Mouse (Mus musculus) liver, embryonic 11.5 days (tissue): Measurements from ENCODE around the gene Adprh. TPM values are rescaled to one million over a fixed set of nuclear protein-coding genes. Genes with fewer than 3 reads are reported as not detected.

Source experiments
- ATAC-seq: fragments of 200-750 bp; cut with Nextera tagmentation; replicated peaks from 2 replicates; pipeline ENCODE4 v1.8.0; 2017; ENCODE audit warnings: moderate number of reproducible peaks, mild to moderate bottlenecking, moderate TSS enrichment, moderate library complexity; ENCODE audit not compliant: low FRiP score
- DNase-seq: peaks from one replicate; pipeline ENCODE4 v3.0.0-alpha.2; 2017; ENCODE audit warnings: low spot score
- H3K27ac ChIP-seq: fragments of 300-500 bp; sonication (generic); 2 replicates; pipeline ENCODE4 v1.5.1; 2014; ENCODE audit warnings: mild to moderate bottlenecking, low read depth, low read length, control low read depth
- H3K27me3 ChIP-seq: fragments of 300-500 bp; sonication (generic); replicated peaks from 2 replicates; pipeline ENCODE4 v1.6.1; 2014; ENCODE audit warnings: low read length, mixed read lengths; ENCODE audit not compliant: control insufficient read depth, insufficient read depth
- H3K36me3 ChIP-seq: fragments of 300-500 bp; sonication (generic); 2 replicates; pipeline ENCODE4 v1.6.1; 2014; ENCODE audit warnings: mild to moderate bottlenecking, low read length, moderate library complexity, mixed read lengths; ENCODE audit not compliant: control insufficient read depth, insufficient read depth
- H3K4me1 ChIP-seq: fragments of 300-500 bp; sonication (generic); replicated peaks from 2 replicates; pipeline ENCODE4 v1.6.1; 2014; ENCODE audit warnings: low read length, mixed read lengths; ENCODE audit not compliant: control insufficient read depth, insufficient read depth
- H3K4me2 ChIP-seq: fragments of 300-500 bp; sonication (generic); 2 replicates; pipeline ENCODE4 v1.6.1; 2014; ENCODE audit warnings: mild to moderate bottlenecking, control low read depth, moderate library complexity
- H3K4me3 ChIP-seq: fragments of 300-500 bp; sonication (generic); 2 replicates; pipeline ENCODE4 v1.5.1; 2014; ENCODE audit warnings: low read depth, low read length, control low read depth
- H3K9ac ChIP-seq: fragments of 300-500 bp; sonication (generic); 2 replicates; pipeline ENCODE4 v1.6.1; 2014; ENCODE audit warnings: low read depth, low read length, control low read depth
- H3K9me3 ChIP-seq: fragments of 300-500 bp; sonication (generic); 2 replicates; pipeline ENCODE4 v1.6.1; 2016; ENCODE audit warnings: low read length, inconsistent platforms, mixed read lengths; ENCODE audit not compliant: control insufficient read depth
- WGBS: fragments of 180-500 bp; shearing (Covaris S2); extraction: QIAGEN DNeasy Blood & Tissue Kit; methylation state at CpG from one replicate; pipeline ENCODE4 v1.1.7; 2014; 5-methylcytosine and 5-hydroxymethylcytosine counted together
- polyA plus RNA-seq: library from polyadenylated mRNA; unstranded; fragments of >200 nt; fragmentation: Nextera tagmentation; extraction: Ambion mirVana; gene quantifications from 2 replicates; pipeline ENCODE4 v1.2.1, GENCODE M21; 2014

The Adprh gene
- polyA plus RNA-seq, 1 experiment from 2014 or later, result 92.1 TPM

- DNase-seq (no peak), ATAC-seq (no peak)
- H3K36me3 ChIP-seq, result no peaks in the 10 kb centered on the region
- WGBS, result 27% methylated on average over 3 of the region's 3 CpGs
- no peak overlapping the region for H3K4me2 ChIP-seq
- no peaks in the 10 kb centered on the region for H3K9me3 ChIP-seq
- no peaks in the 10 kb centered on the region for H3K27me3 ChIP-seq
- peaks cover 31% of the 10 kb centered on the region for H3K4me1 ChIP-seq
- H3K4me3 ChIP-seq, result no peak overlapping the region
- no peak overlapping the region for H3K27ac ChIP-seq
- H3K9ac ChIP-seq, result no peak overlapping the region
Measured at GRCm38 (mm10) chr16:38468706-38469018, 16.2 kb upstream of the Adprh start.

DNA sequence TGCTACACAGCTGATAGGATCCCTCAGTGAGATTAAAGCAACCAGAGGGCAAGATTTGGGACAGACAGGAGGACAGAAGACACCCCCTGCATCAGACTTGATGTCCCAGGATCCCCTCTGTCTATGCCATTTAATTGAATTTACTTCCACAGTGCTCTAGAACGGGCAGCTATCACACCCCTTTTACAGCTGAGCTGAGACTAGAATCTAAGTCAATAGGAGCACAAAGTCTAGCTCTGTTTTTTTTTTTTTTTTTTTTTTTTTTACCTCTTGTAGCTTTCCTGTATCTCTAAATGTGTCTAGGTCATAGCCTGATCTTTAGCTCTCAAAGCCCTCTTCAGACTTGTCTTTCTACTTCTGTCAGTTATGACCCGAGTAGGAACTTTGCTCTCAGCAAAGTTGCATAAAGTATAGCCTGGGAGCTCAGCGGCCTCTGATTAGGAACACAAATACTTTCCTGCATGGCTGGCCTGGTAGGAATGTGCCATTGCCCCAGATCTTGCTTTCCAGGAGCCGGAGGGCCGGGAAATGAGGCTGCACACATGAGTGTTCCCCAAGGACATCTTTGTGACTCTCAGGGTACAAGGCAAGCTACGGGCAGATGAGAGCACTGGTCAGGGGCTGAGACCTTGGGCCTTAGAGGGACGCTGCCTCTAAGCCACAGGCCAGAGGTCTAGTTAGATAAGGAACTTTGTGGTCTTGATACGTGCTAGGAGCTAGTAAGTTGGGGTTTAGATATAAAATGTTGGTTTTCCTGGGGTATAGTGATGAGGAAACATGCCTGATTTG lies 15.6 kb upstream of the Adprh start:
- H3K9me3 ChIP-seq, result no peaks in the 10 kb centered on the region
- 55% methylated on average over 8 of the region's 8 CpGs for WGBS
- H3K4me3 ChIP-seq, result no peak overlapping the region
- H3K27me3 ChIP-seq, result no peaks in the 10 kb centered on the region
- H3K4me2 ChIP-seq, result no peak overlapping the region
- H3K4me1 ChIP-seq, result peaks cover 27% of the 10 kb centered on the region
- ATAC-seq, result no peak
- no peaks in the 10 kb centered on the region for H3K36me3 ChIP-seq
- H3K9ac ChIP-seq, result no peak overlapping the region
- H3K27ac ChIP-seq, result no peak overlapping the region
- no peak for DNase-seq

DNA sequence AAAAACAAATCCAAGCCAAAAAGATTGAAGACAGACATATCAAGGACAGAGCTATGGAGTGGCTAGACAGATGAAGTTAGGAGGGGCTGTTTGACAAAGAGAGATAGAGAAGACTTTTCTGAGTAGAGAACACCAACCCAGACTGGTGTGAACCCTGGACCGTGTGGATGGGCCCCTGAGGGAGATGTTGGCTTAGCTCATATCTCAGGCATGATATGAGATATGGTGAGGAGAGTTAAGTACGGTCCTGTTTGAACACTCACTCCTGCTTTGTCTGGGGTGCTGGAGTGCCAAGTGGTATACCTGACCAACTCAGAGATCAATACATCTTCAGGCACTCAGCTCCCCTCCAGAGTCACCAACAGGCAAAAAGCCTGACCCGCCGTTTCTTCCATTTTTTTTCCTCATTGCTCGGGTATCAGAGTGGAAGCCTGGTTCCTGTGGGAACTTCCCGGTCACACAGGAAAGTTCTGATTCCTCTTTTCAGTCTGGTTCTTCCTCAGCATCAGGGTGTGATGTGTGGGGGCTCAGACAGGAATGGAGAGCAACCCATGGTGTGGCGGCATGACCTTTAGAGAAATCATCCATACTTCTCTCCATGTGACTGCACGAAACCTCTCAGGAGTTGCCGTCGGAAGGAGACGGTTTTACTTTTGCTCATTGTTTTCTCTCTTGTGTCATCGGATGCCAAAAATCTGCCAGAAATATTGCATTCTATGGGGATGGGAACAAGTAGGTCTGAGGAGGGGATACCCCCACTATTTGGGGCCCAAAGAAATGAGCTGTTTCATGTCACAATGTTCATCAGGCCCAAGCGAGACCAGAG lies 14.8 kb upstream of the Adprh start:
- peaks cover 24% of the 10 kb centered on the region for H3K4me1 ChIP-seq
- ATAC-seq (peak; percentile 70), DNase-seq (no peak)
- no peaks in the 10 kb centered on the region for H3K27me3 ChIP-seq
- no peak overlapping the region for H3K9ac ChIP-seq
- H3K36me3 ChIP-seq, result no peaks in the 10 kb centered on the region
- no peak overlapping the region for H3K4me2 ChIP-seq
- H3K27ac ChIP-seq, result no peak overlapping the region
- H3K4me3 ChIP-seq, result no peak overlapping the region
- 71% methylated on average over 13 of the region's 13 CpGs for WGBS
- H3K9me3 ChIP-seq, result no peaks in the 10 kb centered on the region

- Histone ChIP-seq H3K4me2 (no peak overlapping the region), H3K9ac (no peak overlapping the region), H3K9me3 (no peaks in the 10 kb centered on the region), H3K27ac (no peak overlapping the region), H3K4me1 (peaks cover 21% of the 10 kb centered on the region), H3K27me3 (no peaks in the 10 kb centered on the region), H3K4me3 (no peak overlapping the region), H3K36me3 (no peaks in the 10 kb centered on the region)
- ATAC-seq, result no peak
- no peak for DNase-seq
- 70% methylated on average over 4 of the region's 4 CpGs for WGBS
Measured at GRCm38 (mm10) chr16:38466089-38466488, 13.6 kb upstream of the Adprh start.

DNA sequence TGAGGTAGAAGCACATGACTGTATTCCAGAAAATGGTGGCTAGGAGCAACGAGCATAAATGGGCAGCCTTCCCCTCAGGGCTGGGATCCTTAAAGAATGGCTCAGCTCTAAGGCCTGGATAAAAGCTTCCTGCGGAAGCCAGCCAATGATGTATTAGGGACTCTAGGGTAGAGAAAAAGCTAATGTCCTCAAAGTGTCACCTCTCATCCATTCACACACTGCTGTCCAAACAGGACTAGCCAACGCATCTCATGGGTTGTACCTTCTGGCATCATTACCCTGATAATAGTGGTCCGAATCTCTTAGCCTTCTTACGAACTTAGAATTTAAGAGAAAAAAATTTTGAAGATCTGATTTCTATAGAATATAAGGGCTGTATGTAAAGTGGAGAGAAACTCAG lies 10.8 kb upstream of the Adprh start:
- no peaks in the 10 kb centered on the region for H3K9me3 ChIP-seq
- H3K4me1 ChIP-seq, result peaks cover 14% of the 10 kb centered on the region
- no peak overlapping the region for H3K27ac ChIP-seq
- H3K4me3 ChIP-seq, result no peak overlapping the region
- no peak overlapping the region for H3K9ac ChIP-seq
- DNase-seq (no peak), ATAC-seq (no peak)
- WGBS, result 86% methylated on average over 5 of the region's 5 CpGs
- no peaks in the 10 kb centered on the region for H3K36me3 ChIP-seq
- H3K4me2 ChIP-seq, result no peak overlapping the region
- H3K27me3 ChIP-seq, result no peaks in the 10 kb centered on the region

DNA sequence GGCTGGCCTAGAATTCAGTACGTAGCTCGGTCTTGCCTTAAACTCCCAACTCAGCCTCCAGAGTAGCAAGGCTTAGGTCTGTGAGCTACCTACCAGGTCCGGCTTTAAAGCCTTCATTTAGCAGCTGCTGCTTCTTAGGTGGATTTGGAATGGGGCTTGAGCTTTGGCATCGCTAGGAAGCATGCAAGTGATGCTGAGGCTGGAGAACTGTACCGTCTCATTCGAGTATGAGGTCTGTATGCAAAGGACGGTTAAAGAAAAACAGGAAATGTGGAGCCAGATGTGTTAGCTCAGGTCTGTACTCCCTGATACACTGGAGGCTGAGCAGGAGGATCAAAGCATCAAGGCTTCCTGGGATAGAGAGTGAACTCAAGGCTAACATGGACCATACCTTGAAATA lies 9.7 kb upstream of the Adprh start:
- Histone ChIP-seq H3K4me3 (no peak overlapping the region), H3K27ac (no peak overlapping the region), H3K9ac (no peak overlapping the region), H3K4me1 (peaks cover 5% of the 10 kb centered on the region; the same call in 1 of the 2 replicates), H3K36me3 (no peaks in the 10 kb centered on the region), H3K4me2 (no peak overlapping the region), H3K27me3 (no peaks in the 10 kb centered on the region), H3K9me3 (no peaks in the 10 kb centered on the region)
- ATAC-seq, result no peak
- no peak for DNase-seq
- WGBS, result 72% methylated on average over 7 of the region's 7 CpGs

GRCm38 (mm10) chr16:38461749-38462148 lies 9.2 kb upstream of the Adprh start:
- 73% methylated on average over 8 of the region's 8 CpGs for WGBS
- DNase-seq (no peak), ATAC-seq (no peak)
- H3K36me3 ChIP-seq, result no peaks in the 10 kb centered on the region
- no peak overlapping the region for H3K9ac ChIP-seq
- H3K27me3 ChIP-seq, result no peaks in the 10 kb centered on the region
- H3K4me2 ChIP-seq, result no peak overlapping the region
- H3K4me3 ChIP-seq, result no peak overlapping the region
- peaks cover under 1% of the 10 kb centered on the region; the same call in 1 of the 2 replicates for H3K4me1 ChIP-seq
- H3K27ac ChIP-seq, result no peak overlapping the region
- H3K9me3 ChIP-seq, result no peaks in the 10 kb centered on the region

- H3K27me3 ChIP-seq, result no peaks in the 10 kb centered on the region
- H3K9ac ChIP-seq, result no peak overlapping the region
- no peaks in the 10 kb centered on the region for H3K4me1 ChIP-seq
- no peak for ATAC-seq
- H3K4me3 ChIP-seq, result no peak overlapping the region
- H3K27ac ChIP-seq, result no peak overlapping the region
- no peaks in the 10 kb centered on the region for H3K36me3 ChIP-seq
- H3K9me3 ChIP-seq, result no peaks in the 10 kb centered on the region
- no peak for DNase-seq
- no peak overlapping the region for H3K4me2 ChIP-seq
- WGBS, result 85% methylated on average over 4 of the region's 4 CpGs
Measured at GRCm38 (mm10) chr16:38459990-38460389, 7.5 kb upstream of the Adprh start.
